Mouse (Mus musculus) heart, embryonic 14.5 days (tissue): ENCODE data around the gene Ttc26. TPM values are rescaled to one million over a fixed set of nuclear protein-coding genes. Genes with fewer than 3 reads are reported as not detected.
"Not testable (repeated sequence)": the region's sequence is repeated elsewhere in the genome, so short reads cannot be mapped to it uniquely, and the experiment has no call there.

Experiments used
- ATAC-seq: fragments of 200-750 bp; cut with Nextera tagmentation; 2 replicates; pipeline ENCODE4 v1.8.0; 2017; ENCODE audit warnings: low read depth, moderate TSS enrichment; ENCODE audit not compliant: insufficient number of reproducible peaks, insufficient read depth, low FRiP score
- H3K27ac ChIP-seq, 2 experiments: fragments of 200-500 bp in 1 of 2; fragments of 300-500 bp in 1 of 2; sonication (generic) in 1 of 2; replicated peaks in 1 of 2; 2 replicates each; pipeline ENCODE4 v1.5.1; 2012 to 2014; ENCODE audit warnings: low read depth in 2 of 2, low read length in 2 of 2, control low read depth in 1 of 2, mild to moderate bottlenecking in 1 of 2, mixed read lengths in 1 of 2; ENCODE audit not compliant: control insufficient read depth in 1 of 2, insufficient read depth in 1 of 2
- H3K27me3 ChIP-seq: fragments of 300-500 bp; sonication (generic); 2 replicates; pipeline ENCODE4 v1.6.1; 2014; ENCODE audit warnings: mild to moderate bottlenecking, low read length, control low read depth; ENCODE audit not compliant: control insufficient read depth, insufficient read depth
- H3K36me3 ChIP-seq: fragments of 300-500 bp; sonication (generic); 2 replicates; pipeline ENCODE4 v1.6.1; 2014; ENCODE audit warnings: mild to moderate bottlenecking, control low read depth, low read length, mixed read lengths; ENCODE audit not compliant: control insufficient read depth, insufficient read depth
- H3K4me1 ChIP-seq, 2 experiments: fragments of 200-500 bp in 1 of 2; fragments of 300-500 bp in 1 of 2; sonication (generic) in 1 of 2; 2 replicates each; pipeline ENCODE4 v1.6.1; 2012 to 2014; ENCODE audit warnings: low read length in 2 of 2, control low read depth in 1 of 2, mixed read lengths in 1 of 2; ENCODE audit not compliant: control insufficient read depth in 2 of 2, insufficient read depth in 2 of 2
- H3K4me2 ChIP-seq: fragments of 300-500 bp; sonication (generic); 2 replicates; pipeline ENCODE4 v1.6.1; 2014; ENCODE audit warnings: mild to moderate bottlenecking, low read length
- H3K4me3 ChIP-seq, 2 experiments: fragments of 200-500 bp in 1 of 2; fragments of 300-500 bp in 1 of 2; sonication (generic) in 1 of 2; 2 replicates each; pipeline ENCODE4 v1.5.1; 2012 to 2014; ENCODE audit warnings: low read length in 2 of 2, mild to moderate bottlenecking in 2 of 2, control low read depth in 1 of 2, low read depth in 1 of 2, moderate library complexity in 1 of 2; ENCODE audit not compliant: control insufficient read depth in 1 of 2, insufficient read depth in 1 of 2
- H3K9ac ChIP-seq: fragments of 300-500 bp; sonication (generic); 2 replicates; pipeline ENCODE4 v1.6.1; 2014; ENCODE audit warnings: mild to moderate bottlenecking, low read length
- H3K9me3 ChIP-seq: fragments of 300-500 bp; sonication (generic); 2 replicates; pipeline ENCODE4 v1.6.1; 2016; ENCODE audit warnings: low read length, control low read depth; ENCODE audit not compliant: control insufficient read depth
- WGBS: fragments of 180-500 bp; shearing (Covaris S2); extraction: QIAGEN DNeasy Blood & Tissue Kit; methylation state at CpG from one replicate; pipeline ENCODE4 v1.1.7; 2014; 5-methylcytosine and 5-hydroxymethylcytosine counted together
- polyA plus RNA-seq: library from polyadenylated mRNA; unstranded; fragments of >200 nt; fragmentation: Nextera tagmentation; extraction: Ambion mirVana; gene quantifications from 2 replicates; pipeline ENCODE4 v1.2.1, GENCODE M21; 2014

Gene Ttc26
- polyA plus RNA-seq, 1 experiment from 2014 or later: 3.9 TPM

GRCm38 (mm10) chr6:38433261-38434033, 52.2 kb downstream of the Ttc26 start, which contains the start of gene Ubn2:
Gene Ubn2, plus strand, starts transcription at chr6:38433950.
- H3K9ac ChIP-seq: peak within 1 kb of the TSS; percentile 90
- peak within 1 kb of the TSS; percentile 70 to 89 for H3K4me3 ChIP-seq
- under 1% methylated on average over 64 of the region's 64 CpGs for WGBS
- H3K27ac ChIP-seq: peak within 1 kb of the TSS; percentile 95 to 99
- H3K9me3 ChIP-seq: no peaks in the 10 kb centered on the region
- no peaks in the 10 kb centered on the region for H3K27me3 ChIP-seq
- peak within 1 kb of the TSS; percentile 86 for H3K4me2 ChIP-seq
- peaks cover 0 to 11% of the 10 kb centered on the region in 2 experiments; a peak in 2 of 4 replicates for H3K4me1 ChIP-seq
- ATAC-seq: peak; percentile 96
- H3K36me3 ChIP-seq: no peaks in the 10 kb centered on the region

- no peaks in the 10 kb centered on the region for H3K36me3 ChIP-seq
- no peaks in the 10 kb centered on the region for H3K9me3 ChIP-seq
- WGBS: under 1% methylated on average over 100 of the region's 118 CpGs
- peak; percentile 74 for ATAC-seq
- peak overlapping the region; percentile 86 for H3K4me2 ChIP-seq
- no peaks in the 10 kb centered on the region for H3K27me3 ChIP-seq
- H3K4me1 ChIP-seq: peaks cover 0 to 11% of the 10 kb centered on the region in 2 experiments; a peak in 2 of 4 replicates
- peak overlapping the region; percentile 70 to 89 for H3K4me3 ChIP-seq
- peak overlapping the region; percentile 93 to 99 for H3K27ac ChIP-seq
- H3K9ac ChIP-seq: peak overlapping the region; percentile 90
Observed at GRCm38 (mm10) chr6:38434055-38435023, 53.1 kb downstream of the Ttc26 start.

- Histone ChIP-seq H3K4me2 (no peak overlapping the region), H3K36me3 (peaks cover 66% of the 10 kb centered on the region), H3K27ac (no peak overlapping the region), H3K4me3 (no peak overlapping the region), H3K9ac (no peak overlapping the region), H3K4me1 (no peaks in the 10 kb centered on the region; a peak in 1 of 4 replicates), H3K27me3 (no peaks in the 10 kb centered on the region), H3K9me3 (0 out of 2 replicates have a peak, but pooled peaks cover under 1% of the 10 kb centered on the region)
- WGBS: 38% methylated on average over 3 of the region's 3 CpGs
- no peak for ATAC-seq
Observed at GRCm38 (mm10) chr6:38443842-38444241, 62.6 kb downstream of the Ttc26 start.

- WGBS: 65% methylated on average over 2 of the region's 2 CpGs
- H3K4me3 ChIP-seq: no peak overlapping the region
- 0 out of 2 replicates have a peak, but pooled peaks cover 3% of the 10 kb centered on the region for H3K9me3 ChIP-seq
- H3K36me3 ChIP-seq: peaks cover 82% of the 10 kb centered on the region
- ATAC-seq: no peak
- no peak overlapping the region for H3K9ac ChIP-seq
- no peaks in the 10 kb centered on the region for H3K27me3 ChIP-seq
- no peak overlapping the region for H3K4me2 ChIP-seq
- H3K27ac ChIP-seq: no peak overlapping the region
- no peaks in the 10 kb centered on the region for H3K4me1 ChIP-seq
Observed at GRCm38 (mm10) chr6:38448295-38448694, 67.0 kb downstream of the Ttc26 start.

- H3K36me3 ChIP-seq: peaks cover 88% of the 10 kb centered on the region
- no peak for ATAC-seq
- H3K9me3 ChIP-seq: 0 out of 2 replicates have a peak, but pooled peaks cover 3% of the 10 kb centered on the region
- H3K9ac ChIP-seq: no peak overlapping the region
- no peak overlapping the region for H3K4me2 ChIP-seq
- 92% methylated on average over 4 of the region's 4 CpGs for WGBS
- no peaks in the 10 kb centered on the region for H3K27me3 ChIP-seq
- H3K27ac ChIP-seq: no peak overlapping the region
- H3K4me1 ChIP-seq: no peaks in the 10 kb centered on the region
- no peak overlapping the region for H3K4me3 ChIP-seq
Observed at GRCm38 (mm10) chr6:38453049-38453448, 71.8 kb downstream of the Ttc26 start.

GRCm38 (mm10) chr6:38456425-38456824, 75.2 kb downstream of the Ttc26 start:
- not testable (repeated sequence) for ATAC-seq, H3K27ac ChIP-seq, H3K4me2 ChIP-seq, H3K27me3 ChIP-seq, H3K4me1 ChIP-seq, H3K4me3 ChIP-seq, H3K9me3 ChIP-seq, H3K9ac ChIP-seq
- H3K36me3 ChIP-seq: peaks cover 72% of the 10 kb centered on the region

GRCm38 (mm10) chr6:38458075-38458474, 76.8 kb downstream of the Ttc26 start:
- 96% methylated on average over 3 of the region's 3 CpGs for WGBS

More at GRCm38 (mm10) chr6:38458075-38458474, 76.8 kb downstream of the Ttc26 start:
- H3K27ac ChIP-seq: no peak overlapping the region
- no peaks in the 10 kb centered on the region for H3K27me3 ChIP-seq
- H3K4me1 ChIP-seq: no peaks in the 10 kb centered on the region
- no peak overlapping the region for H3K4me3 ChIP-seq
- H3K4me2 ChIP-seq: no peak overlapping the region
- no peaks in the 10 kb centered on the region for H3K9me3 ChIP-seq
- H3K36me3 ChIP-seq: peaks cover 73% of the 10 kb centered on the region
- no peak overlapping the region for H3K9ac ChIP-seq
- no peak for ATAC-seq
